Mouse (Mus musculus): ENCODE results near the gene Creb3l2.

GRCm38 (mm10) chr6:37424374-37424773, 17.6 kb downstream of the Creb3l2 start:
- TF ChIP-seq CTCF (IDR thresholded peaks at IDR 0.05; ENCODE audit: extremely low read depth, insufficient read depth, insufficient read length, insufficient replicate concordance) (no peak), POLR2A (IDR thresholded peaks at IDR 0.05; ENCODE audit: low read depth, low read length) (no peak)
